Mouse (Mus musculus) heart, adult 2 months (tissue): Measurements from ENCODE around the gene Arhgap35. TPM values are rescaled to one million over a fixed set of nuclear protein-coding genes. Genes with fewer than 3 reads are reported as not detected.

Source experiments
- DNase-seq, 2 experiments: peaks; one replicate each; pipeline ENCODE4 v3.0.0; 2021
- H3K27ac ChIP-seq: fragments of 200-600 bp; 2 replicates; pipeline ENCODE4 v1.8.1; 2022
- H3K27me3 ChIP-seq: fragments of 200-500 bp; 2 replicates; pipeline ENCODE4 v1.6.1; 2012; ENCODE audit warnings: mild to moderate bottlenecking, low read length, inconsistent platforms, mixed read lengths; ENCODE audit not compliant: control insufficient read depth, insufficient read depth
- H3K36me3 ChIP-seq: fragments of 200-500 bp; 2 replicates; pipeline ENCODE4 v1.6.1; 2012; ENCODE audit warnings: low read length, inconsistent platforms; ENCODE audit not compliant: control insufficient read depth, insufficient read depth
- H3K4me1 ChIP-seq: fragments of 200-500 bp; 2 replicates; pipeline ENCODE4 v1.6.1; 2011; ENCODE audit warnings: low read length; ENCODE audit not compliant: control insufficient read depth, insufficient read depth
- H3K4me3 ChIP-seq: fragments of 200-600 bp; 2 replicates; pipeline ENCODE4 v1.8.1; 2022
- H3K79me2 ChIP-seq: fragments of 200-500 bp; replicated peaks from 2 replicates; pipeline ENCODE4 v1.6.1; 2012; ENCODE audit warnings: mild to moderate bottlenecking, inconsistent platforms, low read length, moderate library complexity, mixed read lengths; ENCODE audit not compliant: control insufficient read depth, insufficient read depth
- H3K9ac ChIP-seq: fragments of 200-500 bp; 2 replicates; pipeline ENCODE4 v1.6.1; 2012; ENCODE audit warnings: low read depth, mild to moderate bottlenecking, control low read depth, inconsistent platforms, low read length, mixed read lengths
- CTCF ChIP-seq: fragments of 200-600 bp; IDR thresholded peaks from 2 replicates; pipeline ENCODE4 v1.8.1; 2022; ENCODE audit warnings: antibody characterized with exemption, mild to moderate bottlenecking, moderate library complexity
- EP300 ChIP-seq: fragments of 200-500 bp; IDR thresholded peaks from 2 replicates; pipeline ENCODE4 v1.6.1; 2011; ENCODE audit warnings: low read depth, low read length, control low read depth; ENCODE audit not compliant: insufficient read depth
- POLR2A ChIP-seq: fragments of 200-500 bp; IDR thresholded peaks from 2 replicates; pipeline ENCODE4 v1.6.1; 2011; ENCODE audit warnings: mild to moderate bottlenecking, low read depth, low read length, control low read depth; ENCODE audit not compliant: insufficient read depth
- WGBS: fragments of 180-500 bp; shearing (Covaris S2); methylation state at CpG from one replicate; pipeline ENCODE4 v1.1.7; 2018; 5-methylcytosine and 5-hydroxymethylcytosine counted together
- intact Hi-C: fragments of 180-260 bp; cut with DNase I; formaldehyde crosslinking; loops from one replicate; pipeline ENCODE4 v1.15.1; 2025
- polyA plus RNA-seq: library from polyadenylated mRNA; depleted of rRNA; stranded (reverse); fragments of >200 nt; gene quantifications from 2 replicates; pipeline ENCODE4 v1.2.3, GENCODE M21; 2012
- total RNA-seq, 2 experiments: library from RNA; stranded (reverse); gene quantifications; 2 replicates each; pipeline ENCODE4 v1.2.3; 2021

Arhgap35 gene
- total and polyA plus RNA-seq, 3 experiments, result 15.6 to 33.8 (median 32.5) TPM

DNA sequence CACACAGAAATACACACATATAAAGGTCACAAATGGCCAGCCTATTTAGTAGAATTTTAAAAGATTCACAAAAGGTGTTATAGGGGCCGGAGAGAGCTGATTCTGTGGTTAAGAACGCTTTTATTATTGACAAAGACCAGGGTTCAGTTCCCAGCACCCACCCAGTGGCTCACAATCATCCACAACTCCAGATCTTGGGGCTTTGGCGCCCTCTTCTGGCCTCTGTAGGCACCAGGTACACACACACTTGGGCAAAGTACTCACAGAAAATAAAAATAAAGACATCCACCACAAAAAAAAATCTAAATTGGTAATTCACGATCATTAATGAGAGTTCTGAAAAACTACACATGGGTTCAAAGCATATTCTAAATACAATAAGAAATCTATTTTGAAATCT lies 17.1 kb upstream of the Arhgap35 start:
- 72% methylated on average over 4 of the region's 4 CpGs for WGBS
- Histone ChIP-seq H3K4me3 (no peak overlapping the region), H3K27me3 (no peaks in the 10 kb centered on the region), H3K27ac (no peak overlapping the region), H3K79me2 (no peaks in the 10 kb centered on the region), H3K36me3 (no peaks in the 10 kb centered on the region), H3K4me1 (no peaks in the 10 kb centered on the region; the same call in none of the 2 replicates), H3K9ac (no peak overlapping the region)
- no peak for DNase-seq
- intact Hi-C loops, result no loop called here
- TF ChIP-seq EP300 (no peak), CTCF (no peak), POLR2A (no peak)

DNA sequence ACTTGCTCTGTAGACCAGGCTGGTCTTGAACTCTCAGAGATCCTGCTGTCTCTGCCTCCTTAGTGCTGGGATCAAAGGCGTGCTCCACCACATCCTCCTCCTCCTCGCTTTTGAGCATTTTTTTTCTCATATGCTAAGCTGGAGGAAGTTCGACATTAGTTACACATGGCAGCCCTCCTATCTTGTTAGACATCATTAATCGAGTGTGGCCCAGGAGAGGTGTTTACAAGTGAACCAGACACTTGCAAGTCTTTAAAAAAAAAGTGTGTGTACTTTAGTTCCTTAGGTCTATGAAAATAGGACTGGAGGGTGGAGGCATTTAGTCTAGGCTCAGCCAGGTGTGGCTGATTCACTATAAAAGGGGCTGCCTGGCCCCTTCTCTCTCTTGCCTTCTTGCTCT lies 16.2 kb upstream of the Arhgap35 start:
- no peak overlapping the region for H3K9ac ChIP-seq
- H3K27ac ChIP-seq, result no peak overlapping the region
- no peak overlapping the region for H3K4me3 ChIP-seq
- intact Hi-C loops, result no loop called here
- DNase-seq, result no peak
- H3K27me3 ChIP-seq, result no peaks in the 10 kb centered on the region
- no peaks in the 10 kb centered on the region for H3K79me2 ChIP-seq
- H3K4me1 ChIP-seq, result no peaks in the 10 kb centered on the region; the same call in none of the 2 replicates
- no peaks in the 10 kb centered on the region for H3K36me3 ChIP-seq
- WGBS, result 62% methylated on average over 4 of the region's 4 CpGs
- TF ChIP-seq EP300 (no peak), CTCF (no peak), POLR2A (no peak)

DNA sequence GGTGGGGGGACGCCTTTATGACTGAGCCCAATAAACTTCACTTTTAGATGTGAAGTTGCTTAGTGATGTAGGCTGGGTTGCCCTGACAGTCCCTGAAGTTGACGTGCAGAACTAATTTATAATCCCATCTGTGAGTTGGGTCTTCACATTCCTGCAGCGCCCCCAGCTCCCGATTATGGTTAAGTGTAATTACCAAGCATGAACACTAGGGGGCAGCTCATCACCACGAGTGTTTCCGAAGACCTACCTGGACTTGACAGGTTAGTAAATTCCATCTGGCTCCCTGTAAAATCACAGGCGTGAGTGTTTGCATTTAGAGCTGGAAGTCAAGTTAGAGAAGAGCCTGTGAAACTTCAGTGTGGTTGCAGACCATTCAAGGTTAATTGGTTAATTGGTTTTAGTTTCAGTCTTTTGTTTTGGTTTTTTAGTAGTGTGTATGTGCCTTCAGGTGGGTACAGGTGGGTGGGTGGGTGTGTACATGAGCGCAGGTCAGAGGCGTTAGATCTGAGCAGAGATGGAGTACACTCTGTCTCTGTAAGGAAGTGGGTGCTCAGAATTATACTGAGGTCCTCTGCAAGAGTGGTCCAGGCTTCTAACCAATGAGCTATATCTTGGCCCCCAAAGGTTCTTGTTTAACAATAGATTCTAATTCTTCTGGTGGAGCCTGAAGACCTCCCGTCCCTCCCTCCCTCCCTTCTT lies 15.0 kb upstream of the Arhgap35 start:
- no peak overlapping the region for H3K9ac ChIP-seq
- H3K4me3 ChIP-seq, result no peak overlapping the region
- H3K79me2 ChIP-seq, result no peaks in the 10 kb centered on the region
- H3K4me1 ChIP-seq, result no peaks in the 10 kb centered on the region; the same call in 1 of the 2 replicates
- H3K27me3 ChIP-seq, result no peaks in the 10 kb centered on the region
- intact Hi-C loops, result loop anchor here (1.0 to 5.0 kb wide), 4 partner anchors 66 to 278 kb away; partner anchors contain the start of gene Ptgir
- WGBS, result 17% methylated on average over 10 of the region's 10 CpGs
- peak; percentile 32 to 51 for DNase-seq
- H3K36me3 ChIP-seq, result no peaks in the 10 kb centered on the region
- no peak overlapping the region for H3K27ac ChIP-seq
- TF ChIP-seq EP300 (peak; percentile 59; the same call in 1 of the 2 replicates), POLR2A (no peak), CTCF (peak; percentile 92)

DNA sequence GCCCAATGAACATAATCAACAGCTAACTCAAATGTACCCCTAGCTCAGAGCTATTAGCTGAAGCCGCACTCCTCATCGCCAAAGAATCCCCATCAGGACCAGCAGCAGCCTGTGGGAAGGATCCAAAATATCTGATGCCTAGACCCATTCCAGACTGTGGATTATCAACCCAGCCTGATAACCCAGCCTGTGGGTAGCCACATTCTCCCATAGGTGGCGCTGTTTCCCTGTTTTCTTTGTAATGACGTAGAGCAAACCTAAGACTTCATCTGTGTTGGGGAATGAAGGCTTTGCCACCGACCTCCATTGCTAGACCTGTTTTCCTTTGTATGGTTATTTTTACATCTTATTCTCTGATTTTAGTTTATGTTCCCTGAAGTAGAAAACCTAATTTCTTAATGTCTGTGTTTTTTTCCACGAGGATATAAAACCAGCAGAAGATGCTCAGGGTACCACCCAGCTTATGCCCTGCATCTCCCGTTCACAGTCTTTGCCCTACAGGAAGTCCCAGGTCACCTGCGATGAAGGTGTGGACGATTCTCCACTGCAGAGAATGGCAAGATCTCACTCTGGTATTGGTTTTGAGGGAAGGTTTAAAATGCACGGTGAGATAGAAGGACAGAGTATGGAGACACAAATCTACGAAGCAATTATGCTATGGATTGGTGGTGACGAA lies 13.4 kb upstream of the Arhgap35 start:
- no peak for TF ChIP-seq POLR2A
- peak; percentile 67; the same call in 1 of the 2 replicates for TF ChIP-seq EP300
- TF ChIP-seq CTCF, result peak; percentile 97
- Histone ChIP-seq H3K4me3 (no peak overlapping the region), H3K27me3 (no peaks in the 10 kb centered on the region), H3K9ac (no peak overlapping the region), H3K4me1 (no peaks in the 10 kb centered on the region; the same call in 1 of the 2 replicates), H3K36me3 (no peaks in the 10 kb centered on the region), H3K79me2 (no peaks in the 10 kb centered on the region), H3K27ac (no peak overlapping the region)
- DNase-seq, result peak; percentile 34 to 53
- intact Hi-C loops, result loop anchor here (2.0 to 5.0 kb wide), 2 partner anchors 181 to 279 kb away; partner anchors contain the start of gene Ptgir
- 31% methylated on average over 12 of the region's 12 CpGs for WGBS

DNA sequence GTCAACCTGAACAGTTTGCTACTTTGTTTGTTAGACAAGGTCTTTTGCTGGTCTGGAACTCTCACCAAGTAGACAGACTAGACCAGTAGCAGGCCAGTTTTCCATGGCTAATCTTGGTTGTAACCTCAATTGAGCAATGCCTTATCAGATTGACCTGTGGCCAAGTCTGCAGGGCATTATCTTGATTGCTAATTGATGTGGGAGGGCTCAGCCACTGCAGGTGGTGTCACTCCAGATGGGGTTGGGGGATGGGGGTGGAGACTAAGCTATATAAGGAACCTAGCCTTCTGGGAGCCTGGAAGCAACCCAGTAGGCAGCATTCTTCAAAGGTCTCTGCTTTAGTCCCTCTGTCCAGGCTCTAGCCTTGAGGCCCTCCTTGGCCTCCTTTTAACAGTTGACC lies 8.9 kb upstream of the Arhgap35 start:
- Histone ChIP-seq H3K4me1 (no peaks in the 10 kb centered on the region; the same call in 1 of the 2 replicates), H3K4me3 (no peak overlapping the region), H3K9ac (no peak overlapping the region), H3K27ac (no peak overlapping the region), H3K36me3 (no peaks in the 10 kb centered on the region), H3K79me2 (no peaks in the 10 kb centered on the region), H3K27me3 (no peaks in the 10 kb centered on the region)
- no peak for TF ChIP-seq CTCF
- TF ChIP-seq EP300, result no peak
- TF ChIP-seq POLR2A, result no peak
- intact Hi-C loops, result no loop called here
- no peak for DNase-seq

DNA sequence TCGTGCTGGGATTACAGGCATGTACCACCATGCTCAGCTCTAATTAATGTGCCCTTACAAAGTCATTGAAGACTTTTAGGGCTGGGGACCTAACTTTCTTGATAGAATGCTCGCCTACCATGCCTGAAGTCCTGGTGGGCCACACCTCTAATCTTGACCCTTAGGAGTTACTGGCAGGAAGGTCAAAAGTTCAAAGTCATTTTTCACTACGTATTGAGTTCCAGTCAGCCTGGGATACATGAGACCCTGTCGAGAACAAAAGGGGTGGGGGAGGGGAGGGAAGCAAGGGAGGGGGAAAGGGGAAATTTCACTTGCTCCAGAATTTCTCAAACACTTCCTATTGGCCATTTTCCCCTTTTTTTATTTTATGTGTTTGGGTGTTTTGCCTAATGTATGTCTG lies 8.3 kb upstream of the Arhgap35 start:
- Histone ChIP-seq H3K4me3 (no peak overlapping the region), H3K9ac (no peak overlapping the region), H3K27ac (no peak overlapping the region), H3K4me1 (no peaks in the 10 kb centered on the region; the same call in 1 of the 2 replicates), H3K36me3 (no peaks in the 10 kb centered on the region), H3K27me3 (no peaks in the 10 kb centered on the region), H3K79me2 (no peaks in the 10 kb centered on the region)
- TF ChIP-seq POLR2A, result no peak
- no peak for TF ChIP-seq EP300
- TF ChIP-seq CTCF, result no peak
- intact Hi-C loops, result no loop called here
- no peak for DNase-seq
- WGBS, result 59% methylated on average over 4 of the region's 4 CpGs
